Mouse (Mus musculus) limb, embryonic 14.5 days (tissue): ENCODE measurements around the gene Gsta2. TPM values are rescaled to one million over a fixed set of nuclear protein-coding genes. Genes with fewer than 3 reads are reported as not detected.
"Not testable (repeated sequence)": the region's sequence is repeated elsewhere in the genome, so short reads cannot be mapped to it uniquely, and the experiment has no call there.

Source experiments
- ATAC-seq: fragments of 200-750 bp; cut with Nextera tagmentation; 2 replicates; pipeline ENCODE4 v1.8.0; 2017; ENCODE audit warnings: low read depth, moderate number of reproducible peaks, moderate TSS enrichment; ENCODE audit not compliant: low FRiP score
- DNase-seq: peaks from one replicate; pipeline ENCODE4 v3.0.0-alpha.2; 2015; ENCODE audit warnings: low spot score
- H3K27ac ChIP-seq: fragments of 300-500 bp; sonication (generic); replicated peaks from 2 replicates; pipeline ENCODE4 v1.5.1; 2014; ENCODE audit warnings: low read depth, mild to moderate bottlenecking, low read length, moderate library complexity, mixed read lengths
- H3K27me3 ChIP-seq: fragments of 300-500 bp; sonication (generic); 2 replicates; pipeline ENCODE4 v1.6.1; 2014; ENCODE audit warnings: low read length, mixed read lengths; ENCODE audit not compliant: control insufficient read depth, insufficient read depth
- H3K36me3 ChIP-seq: fragments of 300-500 bp; sonication (generic); 2 replicates; pipeline ENCODE4 v1.6.1; 2014; ENCODE audit warnings: mild to moderate bottlenecking, low read length, moderate library complexity, mixed read lengths; ENCODE audit not compliant: control insufficient read depth, insufficient read depth
- H3K4me1 ChIP-seq: fragments of 300-500 bp; sonication (generic); 2 replicates; pipeline ENCODE4 v1.6.1; 2014; ENCODE audit warnings: antibody characterized with exemption, low read length, mixed read lengths; ENCODE audit not compliant: control insufficient read depth, insufficient read depth
- H3K4me2 ChIP-seq: fragments of 300-500 bp; sonication (generic); replicated peaks from 2 replicates; pipeline ENCODE4 v1.6.1; 2014; ENCODE audit warnings: low read depth, mild to moderate bottlenecking, low read length, moderate library complexity; ENCODE audit not compliant: severe bottlenecking
- H3K4me3 ChIP-seq: fragments of 300-500 bp; sonication (generic); replicated peaks from 2 replicates; pipeline ENCODE4 v1.5.1; 2014; ENCODE audit warnings: low read length
- H3K9ac ChIP-seq: fragments of 300-500 bp; sonication (generic); 2 replicates; pipeline ENCODE4 v1.6.1; 2014; ENCODE audit warnings: mild to moderate bottlenecking, low read depth, low read length, moderate library complexity; ENCODE audit not compliant: severe bottlenecking
- H3K9me3 ChIP-seq: fragments of 300-500 bp; sonication (generic); 2 replicates; pipeline ENCODE4 v1.6.1; 2016; ENCODE audit warnings: low read length; ENCODE audit not compliant: control insufficient read depth
- POLR2A ChIP-seq: fragments of 200-500 bp; IDR thresholded peaks from 2 replicates; pipeline ENCODE4 v1.8.0; 2012; ENCODE audit warnings: inconsistent platforms, mild to moderate bottlenecking, moderate library complexity, borderline replicate concordance; ENCODE audit not compliant: insufficient read depth, insufficient read length; ENCODE audit errors: extremely low read depth
- WGBS: fragments of 180-500 bp; shearing (Covaris S2); extraction: QIAGEN DNeasy Blood & Tissue Kit; methylation state at CpG from one replicate; pipeline ENCODE4 v1.1.7; 2014; 5-methylcytosine and 5-hydroxymethylcytosine counted together
- polyA plus RNA-seq, 2 experiments: library from polyadenylated mRNA; depleted of rRNA in 1 of 2; stranded (reverse) in 1 of 2; unstranded in 1 of 2; fragments of >200 nt; fragmentation: Nextera tagmentation in 1 of 2; extraction: Ambion mirVana in 1 of 2; gene quantifications; 2 replicates each; pipeline versions ENCODE4 v1.2.1 to v1.2.3; 2012 to 2014

Gsta2 gene
- polyA plus RNA-seq, 2 experiments = 3.0 to 7.8 TPM

GRCm38 (mm10) chr9:78347004-78347403, 8.6 kb downstream of the Gsta2 start:
- no peak overlapping the region for H3K27ac ChIP-seq
- no peak for TF ChIP-seq POLR2A
- no peaks in the 10 kb centered on the region for H3K27me3 ChIP-seq
- H3K4me2 ChIP-seq = no peak overlapping the region
- no peaks in the 10 kb centered on the region for H3K36me3 ChIP-seq
- DNase-seq (no peak), ATAC-seq (no peak)
- no peak overlapping the region for H3K9ac ChIP-seq
- WGBS = 73% methylated on average over 3 of the region's 3 CpGs
- no peak overlapping the region for H3K4me3 ChIP-seq
- H3K4me1 ChIP-seq = no peaks in the 10 kb centered on the region
- no peaks in the 10 kb centered on the region for H3K9me3 ChIP-seq

- not testable (repeated sequence) for DNase-seq, H3K27me3 ChIP-seq, H3K4me1 ChIP-seq, H3K27ac ChIP-seq, H3K9me3 ChIP-seq, ATAC-seq, H3K4me3 ChIP-seq, H3K4me2 ChIP-seq, H3K9ac ChIP-seq, H3K36me3 ChIP-seq
- 34% methylated on average over 3 of the region's 4 CpGs for WGBS
Observed at GRCm38 (mm10) chr9:78345235-78345634, 10.4 kb downstream of the Gsta2 start.

- whole genome bisulfite sequencing = 87% methylated on average over 9 of the region's 9 CpGs
- not testable (repeated sequence) for ATAC-seq, H3K36me3 ChIP-seq
Observed at GRCm38 (mm10) chr9:78343055-78343454, 12.5 kb downstream of the Gsta2 start.

GRCm38 (mm10) chr9:78342494-78342893, 13.1 kb downstream of the Gsta2 start:
- H3K36me3 ChIP-seq, DNase-seq: not testable (repeated sequence)
- WGBS = 93% methylated on average over 4 of the region's 4 CpGs

More at GRCm38 (mm10) chr9:78343055-78343454, 12.5 kb downstream of the Gsta2 start:
- not testable (repeated sequence) for H3K9ac ChIP-seq, H3K27me3 ChIP-seq, H3K4me3 ChIP-seq, H3K4me2 ChIP-seq, H3K4me1 ChIP-seq, DNase-seq, H3K9me3 ChIP-seq, H3K27ac ChIP-seq

GRCm38 (mm10) chr9:78340324-78340723, 15.3 kb downstream of the Gsta2 start:
- not testable (repeated sequence) for H3K9ac ChIP-seq, H3K4me2 ChIP-seq, ATAC-seq, H3K27me3 ChIP-seq, H3K36me3 ChIP-seq, H3K4me3 ChIP-seq, H3K27ac ChIP-seq, H3K4me1 ChIP-seq, H3K9me3 ChIP-seq
- 21% methylated on average over 8 of the region's 8 CpGs for WGBS
- peak; percentile 51 for DNase-seq

More at GRCm38 (mm10) chr9:78342494-78342893, 13.1 kb downstream of the Gsta2 start:
- H3K27me3 ChIP-seq, H3K9ac ChIP-seq, ATAC-seq, H3K4me2 ChIP-seq, H3K4me1 ChIP-seq, H3K27ac ChIP-seq, H3K4me3 ChIP-seq, H3K9me3 ChIP-seq: not testable (repeated sequence)

GRCm38 (mm10) chr9:78337050-78337449, 18.5 kb downstream of the Gsta2 start:
- not testable (repeated sequence) for H3K27ac ChIP-seq, H3K36me3 ChIP-seq, H3K4me1 ChIP-seq, H3K9me3 ChIP-seq, H3K9ac ChIP-seq, H3K4me3 ChIP-seq, H3K4me2 ChIP-seq, ATAC-seq, H3K27me3 ChIP-seq, DNase-seq

GRCm38 (mm10) chr9:78327289-78327688, 28.3 kb downstream of the Gsta2 start, which contains the start of gene Omt2b:
TSS of gene Omt2b (plus strand) at chr9:78327589.
- H3K4me1 ChIP-seq, H3K4me3 ChIP-seq, H3K9ac ChIP-seq, H3K9me3 ChIP-seq, H3K4me2 ChIP-seq, ATAC-seq, H3K27me3 ChIP-seq, DNase-seq, H3K36me3 ChIP-seq, H3K27ac ChIP-seq: not testable (repeated sequence)
- WGBS = 100% methylated on average over 1 of the region's 1 CpGs
